ENCODE assay signal across 5 mouse cellular contexts in the genomic region with DNA sequence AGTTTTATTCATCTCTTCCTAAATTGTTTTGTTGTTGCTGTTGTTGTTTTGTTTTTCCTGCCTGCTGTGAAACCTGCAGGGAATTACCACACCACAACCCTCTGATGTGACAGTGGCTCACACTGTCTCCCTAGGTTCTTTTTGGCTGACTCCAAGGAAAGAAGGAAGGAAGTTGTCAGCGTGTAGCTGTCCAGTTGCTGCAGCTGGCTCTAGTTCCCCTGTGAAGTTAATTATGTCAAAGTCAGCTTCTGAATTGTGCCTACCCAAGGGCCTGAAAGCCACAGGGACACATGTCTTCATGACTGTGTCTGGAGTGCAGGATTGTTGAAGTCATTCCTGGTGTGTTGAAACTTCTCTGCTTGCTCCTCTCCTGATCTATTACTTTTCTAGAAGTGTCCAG. TPM values are rescaled to one million over a fixed set of nuclear protein-coding genes. Genes with fewer than 3 reads are reported as not detected.
"Had no signal": no experiment of that assay in that cellular context is flagged by ENCODE, and none has a peak within 500 bp of the region (broad histone marks: within the 10 kb centered on the region; RNA-seq: fewer than 3 reads in every experiment).

No protein-coding gene starts in this region.

RNA-seq across cellular contexts. Expression of a gene that starts 19.2 kb away (rescaled TPM):
- total RNA-seq: layer of hippocampus, adult 8-10 months; layer of hippocampus, postnatal 25 days; left cerebral cortex, adult 2 months; left cerebral cortex, postnatal 14 days; megakaryocyte-erythroid progenitor cell, adult 5-6 weeks had no signal
